Mouse (Mus musculus): ENCODE measurements around the gene 6430548M08Rik.

DNA sequence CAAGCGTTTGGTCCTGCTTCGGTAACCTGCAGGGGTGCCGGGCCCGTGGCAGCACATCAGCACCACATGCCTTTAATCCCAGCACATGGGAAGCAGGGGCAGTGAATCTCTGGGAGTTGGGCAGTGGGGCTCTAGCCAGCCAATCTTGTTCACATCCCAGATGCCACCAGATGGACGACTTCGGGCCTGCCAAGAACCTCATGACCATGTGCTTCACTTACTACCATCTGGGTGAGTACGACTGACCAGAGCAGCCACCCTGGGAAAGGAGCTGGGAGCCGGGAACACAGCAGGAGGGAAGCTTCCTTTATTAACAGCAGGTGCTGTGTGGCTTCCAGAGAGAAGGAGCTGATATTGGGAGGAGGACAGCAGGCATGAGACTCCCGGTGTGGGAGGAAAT is 37.2 kb downstream of the 6430548M08Rik start:
- no peak for TF ChIP-seq POLR2A (IDR thresholded peaks at IDR 0.05; ENCODE audit: low read depth, low read length)
- TF ChIP-seq CTCF (IDR thresholded peaks at IDR 0.05; ENCODE audit: borderline replicate concordance, insufficient read depth, low read length), result no peak

All from embryonic fibroblast, embryonic 13.5 days (primary cell).